Mouse (Mus musculus) cortical plate, adult 2 months (tissue): ENCODE results near the gene Chrna4. TPM values are rescaled to one million over a fixed set of nuclear protein-coding genes. Genes with fewer than 3 reads are reported as not detected.

ENCODE experiments used
- H3K27ac ChIP-seq: fragments of 200-500 bp; 2 replicates; pipeline ENCODE4 v1.5.1; 2012; ENCODE audit warnings: low read length, control low read depth, inconsistent platforms; ENCODE audit not compliant: insufficient read depth
- H3K4me1 ChIP-seq: fragments of 200-500 bp; 2 replicates; pipeline ENCODE4 v1.6.1; 2011; ENCODE audit warnings: low read length; ENCODE audit not compliant: control insufficient read depth, insufficient read depth
- H3K4me3 ChIP-seq: fragments of 200-500 bp; 2 replicates; pipeline ENCODE4 v1.5.1; 2011; ENCODE audit warnings: mild to moderate bottlenecking, low read length, control low read depth; ENCODE audit not compliant: insufficient read depth
- CTCF ChIP-seq: fragments of 200-500 bp; IDR thresholded peaks from 2 replicates; pipeline ENCODE4 v1.5.1; 2011; ENCODE audit warnings: mild to moderate bottlenecking, control low read depth, low read length; ENCODE audit not compliant: insufficient read depth; ENCODE audit errors: extremely low read depth
- POLR2A ChIP-seq: fragments of 200-500 bp; IDR thresholded peaks from 2 replicates; pipeline ENCODE4 v1.6.1; 2011; ENCODE audit warnings: mild to moderate bottlenecking, low read length, control low read depth; ENCODE audit not compliant: insufficient read depth; ENCODE audit errors: extremely low read depth
- polyA plus RNA-seq: library from polyadenylated mRNA; depleted of rRNA; stranded (reverse); fragments of >200 nt; gene quantifications from 2 replicates; pipeline ENCODE4 v1.2.3, GENCODE M21; 2012

Gene Chrna4
- polyA plus RNA-seq, 1 experiment: 17.7 TPM

DNA sequence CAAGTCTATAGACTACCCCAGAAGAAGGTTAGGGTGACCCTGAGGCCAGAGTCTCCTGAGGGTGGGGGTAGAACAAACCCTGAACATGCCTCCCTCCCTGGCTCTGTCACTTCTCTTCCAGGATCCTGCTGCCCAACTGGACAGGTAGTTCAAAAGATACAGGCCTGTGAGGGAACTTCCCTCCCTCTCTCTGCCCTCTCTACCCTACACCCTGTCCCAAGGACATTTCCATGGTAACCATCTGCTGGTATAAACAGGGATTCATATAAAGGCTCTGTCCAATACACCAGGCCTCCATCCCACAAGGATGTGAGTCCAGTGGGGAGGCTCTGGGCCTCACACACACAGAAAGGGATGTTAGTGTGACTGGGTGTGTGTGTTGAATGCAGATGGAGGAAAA, 970 bp downstream of the Chrna4 start:
- TF ChIP-seq CTCF (no peak), POLR2A (no peak)
- H3K27ac ChIP-seq: no peak overlapping the region

DNA sequence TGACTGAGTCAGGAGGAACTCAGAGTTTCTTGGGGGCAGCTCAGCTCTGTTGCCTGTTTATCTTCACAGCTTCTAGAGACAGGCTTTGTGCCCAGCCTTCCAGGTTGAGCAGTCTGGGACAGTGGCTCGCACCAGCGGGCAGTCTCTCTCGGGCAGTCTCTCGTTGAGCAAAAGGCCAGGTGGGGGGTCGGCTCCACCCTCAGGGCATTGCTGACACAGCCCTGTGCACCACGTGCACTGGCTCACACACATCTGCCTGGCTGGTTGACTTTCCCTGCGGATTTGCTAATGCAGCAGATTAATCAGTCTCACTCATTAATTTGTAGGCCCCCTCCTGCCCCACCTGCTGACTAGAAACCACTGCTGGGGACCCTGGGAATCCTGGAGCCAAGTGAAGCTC, 1.4 kb downstream of the Chrna4 start:
- no peak overlapping the region for H3K4me3 ChIP-seq
- H3K27ac ChIP-seq: no peak overlapping the region
- H3K4me1 ChIP-seq: no peaks in the 10 kb centered on the region
- TF ChIP-seq CTCF (no peak), POLR2A (no peak)

More for the DNA sequence above, 970 bp downstream of the Chrna4 start:
- Histone ChIP-seq H3K4me1 (no peaks in the 10 kb centered on the region), H3K4me3 (no peak overlapping the region)

DNA sequence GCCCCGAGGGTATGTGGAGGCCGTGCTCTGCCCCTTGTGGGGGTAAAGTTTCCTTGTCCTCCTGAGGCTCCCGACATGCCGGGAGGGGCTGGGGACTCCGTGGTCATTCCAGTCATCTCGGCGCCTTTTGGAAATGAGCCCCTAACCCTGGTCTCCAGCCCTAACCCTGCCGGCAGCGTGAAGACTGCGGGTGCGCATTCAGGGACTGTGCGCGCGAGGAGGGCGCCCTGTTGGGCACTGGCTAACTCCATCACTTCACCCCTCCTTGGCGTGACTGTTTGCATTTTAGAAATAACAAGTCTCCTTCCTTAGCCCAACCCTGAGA, 4.0 kb downstream of the Chrna4 start:
- peak overlapping the region; percentile 2; the same call in 1 of the 2 replicates for H3K27ac ChIP-seq

DNA sequence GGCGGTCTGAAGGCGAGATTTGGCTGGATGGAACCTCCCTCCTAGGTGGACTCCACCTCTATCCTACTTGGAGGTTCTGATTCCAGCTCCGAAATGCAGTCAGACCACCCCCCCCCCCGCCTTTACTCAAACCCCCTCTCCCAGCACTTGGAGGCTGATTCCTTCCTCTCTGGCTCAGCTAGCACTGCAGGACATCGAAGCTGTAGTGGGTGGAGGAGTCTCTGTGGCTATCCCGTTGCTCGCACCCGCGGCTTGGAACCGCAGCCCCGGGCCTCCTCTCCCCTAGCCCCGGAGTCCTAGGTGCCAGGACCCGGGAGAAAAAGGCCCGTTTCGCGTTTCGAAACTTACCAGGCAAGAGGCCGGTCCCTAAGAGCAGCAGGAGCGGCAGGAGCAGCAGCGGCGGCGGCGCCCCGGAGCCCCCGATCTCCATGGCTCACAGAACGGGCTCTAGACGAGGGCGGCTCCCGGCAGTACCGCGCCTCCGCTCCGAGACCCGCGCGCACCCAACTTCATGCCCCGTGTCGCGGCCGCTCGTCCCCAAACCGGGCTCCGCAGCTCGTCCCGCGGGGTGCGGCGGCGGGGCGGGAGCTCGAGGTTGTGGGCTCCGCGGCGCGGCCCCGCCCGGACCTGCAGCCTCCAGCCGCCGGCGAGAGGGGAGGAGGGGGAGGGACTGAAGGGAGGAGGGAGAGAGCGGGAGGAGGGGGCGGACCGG, 4.5 kb downstream of the Chrna4 start:
- TF ChIP-seq POLR2A (no peak), CTCF (no peak)
- Histone ChIP-seq H3K4me1 (no peaks in the 10 kb centered on the region; the same call in 1 of the 2 replicates), H3K27ac (no peak overlapping the region), H3K4me3 (peak overlapping the region; percentile 64)

More for the DNA sequence above, 4.0 kb downstream of the Chrna4 start:
- H3K4me1 ChIP-seq: no peaks in the 10 kb centered on the region
- peak overlapping the region; percentile 64 for H3K4me3 ChIP-seq
- TF ChIP-seq CTCF (no peak), POLR2A (no peak)

DNA sequence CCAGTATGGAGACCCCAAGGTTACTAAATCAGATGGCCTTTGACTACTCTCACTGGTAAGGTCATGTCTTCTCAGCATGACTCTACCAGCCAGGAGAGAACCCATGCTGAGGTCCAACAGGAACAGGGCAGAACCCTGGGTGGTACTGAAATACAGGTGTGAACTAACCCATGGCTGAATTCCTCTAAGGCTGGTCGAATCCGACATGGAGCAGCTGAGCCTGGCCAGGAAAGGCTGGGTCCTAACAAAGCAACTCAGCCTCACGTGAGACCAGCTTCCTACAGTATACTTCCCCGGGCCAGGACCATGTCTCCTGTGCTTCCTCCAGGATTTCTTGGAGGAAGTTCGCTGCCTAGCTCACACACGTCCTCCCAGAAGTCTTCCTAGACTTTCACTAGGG, 6.8 kb downstream of the Chrna4 start:
- Histone ChIP-seq H3K4me3 (no peak overlapping the region), H3K27ac (no peak overlapping the region), H3K4me1 (peaks cover 2% of the 10 kb centered on the region)
- TF ChIP-seq POLR2A: no peak
- TF ChIP-seq CTCF: no peak

DNA sequence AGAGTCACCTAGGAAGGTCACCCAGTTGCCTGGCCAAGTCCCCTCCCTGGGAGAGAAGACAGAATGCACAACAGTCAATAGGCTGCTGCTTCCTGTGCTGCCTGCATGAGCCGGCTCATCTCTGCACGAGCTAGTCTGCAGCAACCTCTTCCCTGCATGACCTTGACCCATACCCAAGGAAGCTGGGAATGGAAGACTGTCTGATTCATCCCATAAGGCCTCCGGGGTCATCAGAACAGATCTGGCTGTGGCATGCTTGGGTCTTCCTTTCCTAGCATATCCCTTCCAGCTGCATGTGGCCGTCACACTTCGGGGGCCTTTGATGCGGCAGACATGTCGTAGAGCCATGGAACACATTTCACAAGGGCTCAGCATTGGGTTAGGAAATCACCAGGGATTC, 8.2 kb downstream of the Chrna4 start:
- peaks cover 2% of the 10 kb centered on the region for H3K4me1 ChIP-seq
- no peak overlapping the region for H3K4me3 ChIP-seq
- no peak overlapping the region for H3K27ac ChIP-seq
- TF ChIP-seq POLR2A (no peak), CTCF (no peak)

DNA sequence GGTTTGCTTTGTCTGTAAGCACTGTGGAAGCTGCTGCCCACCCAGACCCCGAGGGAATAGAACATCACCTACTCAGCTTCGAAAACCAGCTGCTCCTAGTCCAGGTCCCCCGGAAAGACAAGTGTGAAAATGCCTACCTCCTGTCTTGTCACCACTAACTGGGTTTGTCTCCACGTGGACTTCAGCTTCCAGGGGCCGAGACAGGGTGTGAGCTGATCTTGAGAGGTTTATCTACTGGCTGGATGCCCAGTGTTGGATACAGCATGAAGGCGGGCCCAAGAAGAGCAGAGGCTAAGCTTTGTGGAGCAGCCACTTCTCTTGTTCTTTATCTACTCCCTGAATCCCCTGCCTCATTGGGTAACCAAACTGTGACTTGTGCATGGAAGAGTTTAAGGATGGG, 10.0 kb downstream of the Chrna4 start:
- Histone ChIP-seq H3K27ac (no peak overlapping the region), H3K4me3 (no peak overlapping the region), H3K4me1 (peaks cover 2% of the 10 kb centered on the region)
- no peak for TF ChIP-seq POLR2A
- TF ChIP-seq CTCF: no peak

DNA sequence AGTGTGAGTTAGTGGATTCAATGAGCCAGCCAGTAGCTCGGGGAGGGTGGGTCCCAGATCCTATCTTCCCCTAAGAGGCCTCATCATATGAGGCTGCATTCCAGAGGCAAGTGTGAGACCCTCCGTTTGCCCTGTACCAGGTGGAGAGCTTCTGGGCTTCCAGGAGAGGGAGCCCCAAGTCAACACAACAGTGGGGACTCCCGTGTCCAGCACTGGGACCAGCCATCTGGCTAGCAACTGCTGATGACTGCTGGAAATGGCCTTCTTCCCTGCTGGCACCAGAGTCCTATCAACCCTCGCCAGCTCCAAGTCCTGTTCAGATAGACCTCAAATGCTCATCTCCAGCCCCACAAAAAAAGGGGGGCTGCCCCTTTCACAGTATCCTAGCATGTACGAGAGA, 10.9 kb downstream of the Chrna4 start:
- Histone ChIP-seq H3K4me3 (no peak overlapping the region), H3K4me1 (peaks cover 2% of the 10 kb centered on the region), H3K27ac (no peak overlapping the region)
- TF ChIP-seq CTCF: peak; percentile 52
- TF ChIP-seq POLR2A: no peak

DNA sequence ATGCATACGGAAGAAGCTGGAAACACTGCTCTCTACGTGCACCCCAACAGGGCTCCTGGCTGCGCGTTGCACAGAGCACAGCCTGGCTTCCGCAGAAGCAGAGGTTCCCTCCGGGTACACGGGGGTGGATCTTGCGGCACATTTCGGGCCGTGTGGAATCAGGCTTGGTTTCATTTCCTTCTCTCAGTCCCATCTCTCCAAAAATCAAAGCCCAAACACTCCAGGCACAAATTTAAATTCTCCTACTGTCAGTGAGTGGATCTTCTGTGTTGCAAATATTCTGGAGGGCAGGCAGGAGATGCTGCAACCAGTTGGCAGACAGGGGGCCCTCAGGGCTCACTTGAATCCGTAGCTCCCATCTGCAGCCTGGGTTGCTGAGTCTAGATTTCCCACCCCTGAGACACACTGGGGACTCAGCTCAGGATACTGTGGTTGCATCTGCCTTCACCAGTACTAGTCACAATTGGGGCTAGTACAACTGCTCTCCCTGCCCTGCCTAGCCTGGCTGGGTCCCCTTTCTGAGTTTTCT, 11.9 kb downstream of the Chrna4 start:
- H3K4me1 ChIP-seq: peaks cover 2% of the 10 kb centered on the region
- no peak for TF ChIP-seq POLR2A
- 0 out of 2 replicates have a peak, but pooled peaks have one; percentile 2 for TF ChIP-seq CTCF
- H3K4me3 ChIP-seq: no peak overlapping the region
- 0 out of 2 replicates have a peak overlapping the region, but pooled peaks have one; percentile 18 for H3K27ac ChIP-seq

DNA sequence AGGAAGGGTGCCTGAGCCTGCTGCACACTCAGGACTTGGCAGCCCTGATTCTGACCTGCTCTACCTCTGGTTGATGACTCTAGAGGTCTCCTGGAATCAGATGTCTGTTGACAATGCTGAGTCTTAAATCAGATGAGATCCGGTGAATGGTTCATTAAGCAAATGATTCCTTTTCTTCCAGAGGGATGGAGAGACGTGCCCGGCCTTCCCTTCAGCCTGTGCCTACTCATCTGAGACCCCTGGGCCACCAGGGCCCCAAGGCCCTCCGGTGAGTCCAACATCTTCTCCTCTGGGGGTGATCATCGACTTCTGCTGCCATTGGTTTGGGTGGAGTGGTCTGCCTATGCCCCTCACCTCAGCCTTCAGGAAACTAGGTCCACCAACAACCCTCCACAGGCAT, 35.0 kb downstream of the Chrna4 start:
- H3K4me1 ChIP-seq: no peaks in the 10 kb centered on the region
- TF ChIP-seq CTCF (no peak), POLR2A (no peak)
- no peak overlapping the region for H3K4me3 ChIP-seq
- H3K27ac ChIP-seq: no peak overlapping the region
